Mouse (Mus musculus) thymus, adult 2 months (tissue): ENCODE data around the gene Dync1i1.

Experiments
- CTCF ChIP-seq: fragments of 200-500 bp; IDR thresholded peaks from 2 replicates; pipeline ENCODE4 v1.5.1; 2012; ENCODE audit warnings: mild to moderate bottlenecking, control low read depth, low read length, moderate library complexity, borderline replicate concordance; ENCODE audit not compliant: control insufficient read depth, poor library complexity, insufficient read depth; ENCODE audit errors: extremely low read depth
- POLR2A ChIP-seq: fragments of 200-500 bp; IDR thresholded peaks from 2 replicates; pipeline ENCODE4 v1.6.1; 2012; ENCODE audit warnings: mild to moderate bottlenecking, low read length, control low read depth, moderate library complexity; ENCODE audit not compliant: control insufficient read depth, poor library complexity, insufficient read depth; ENCODE audit errors: extremely low read depth

- TF ChIP-seq CTCF (no peak), POLR2A (no peak)
Observed at GRCm38 (mm10) chr6:6067201-6067600, 341.8 kb downstream of the Dync1i1 start.
